11 mouse cellular contexts compared by ENCODE assay signal in genomic region chr4:46781109-46781508, GRCm38 (mm10).
DNase-seq lines count a peak whose midpoint lies in the region; ATAC-seq and TF ChIP-seq lines count a peak whose summit lies in the region.
"Had no signal": no experiment of that assay in that cellular context is flagged by ENCODE, and none has a peak within 500 bp of the region (broad histone marks: within the 10 kb centered on the region; RNA-seq: fewer than 3 reads in every experiment).

No protein-coding gene starts in this region.

- no peak overlapping the region for H3K9ac ChIP-seq in liver, embryonic 12.5 days
- H3K9ac ChIP-seq: hindbrain, embryonic 13.5 days; limb, embryonic 12.5 days had no signal

- H3K27ac ChIP-seq in liver, embryonic 12.5 days, result no peak overlapping the region
- H3K27ac ChIP-seq in small intestine, adult 2 months (ENCODE audit: insufficient read depth, low read depth, low read length), result no peak overlapping the region
- H3K27ac ChIP-seq: hindbrain, embryonic 13.5 days; limb, embryonic 12.5 days had no signal

- no peaks in the 10 kb centered on the region for H3K4me1 ChIP-seq in liver, embryonic 12.5 days
- no peaks in the 10 kb centered on the region for H3K4me1 ChIP-seq in small intestine, adult 2 months (ENCODE audit: control insufficient read depth, insufficient read depth, insufficient read length, low read length)
- H3K4me1 ChIP-seq: limb, embryonic 12.5 days had no signal

- TF ChIP-seq CTCF in brain, embryonic 14.5 days (IDR thresholded peaks at IDR 0.05; ENCODE audit: borderline replicate concordance, extremely low read depth, insufficient read depth, insufficient read length), result peak; percentile 46; the same call in 1 of the 2 replicates
- peak; percentile 32; the same call in 1 of the 2 replicates for TF ChIP-seq CTCF in small intestine, adult 2 months (IDR thresholded peaks at IDR 0.05; ENCODE audit: extremely low read depth, insufficient read length, insufficient replicate concordance, low read depth, low read length)

- TF ChIP-seq POLR2A in brain, embryonic 14.5 days (IDR thresholded peaks at IDR 0.05; ENCODE audit: borderline replicate concordance, extremely low read depth, insufficient read depth, insufficient read length, poor library complexity, severe bottlenecking), result no peak
- no peak for TF ChIP-seq POLR2A in small intestine, adult 2 months (IDR thresholded peaks at IDR 0.05; ENCODE audit: low read depth, low read length)

- H3K36me3 ChIP-seq in liver, embryonic 12.5 days, result no peaks in the 10 kb centered on the region
- no peaks in the 10 kb centered on the region for H3K36me3 ChIP-seq in small intestine, adult 2 months (ENCODE audit: control insufficient read depth, insufficient read depth, low read length)
- H3K36me3 ChIP-seq: hindbrain, embryonic 13.5 days; limb, embryonic 12.5 days had no signal

- 58% methylated on average over 6 of the region's 6 CpGs for WGBS in liver, embryonic 12.5 days (ENCODE audit: insufficient replicate concordance)
- 68% methylated on average over 6 of the region's 6 CpGs for WGBS in small intestine, adult 2 months

- no peak overlapping the region for H3K4me2 ChIP-seq in liver, embryonic 12.5 days
- H3K4me2 ChIP-seq: hindbrain, embryonic 13.5 days; limb, embryonic 12.5 days had no signal

- no peaks in the 10 kb centered on the region; the same call in 1 of the 2 replicates for H3K27me3 ChIP-seq in liver, embryonic 12.5 days (replicated peaks)
- H3K27me3 ChIP-seq in small intestine, adult 2 months (ENCODE audit: control insufficient read depth, insufficient read depth, low read length), result no peaks in the 10 kb centered on the region
- H3K27me3 ChIP-seq: hindbrain, embryonic 13.5 days; limb, embryonic 12.5 days had no signal

- DNase-seq in CD4-positive, CD25-positive, alpha-beta regulatory T cell, adult 2 months (ENCODE audit: low read depth, low spot score), result peak; percentile 30
- DNase-seq in liver, result peak; percentile 52
- DNase-seq in brain, embryonic 14.5 days (ENCODE audit: low read depth), result no peak
- no peak for DNase-seq in layer of hippocampus, adult 9-11 months
- no peak for DNase-seq in adrenal gland, adult 2 months
- DNase-seq: right cerebral cortex, adult 18-20 months had no signal

- H3K9me3 ChIP-seq in liver, embryonic 12.5 days (replicated peaks), result no peaks in the 10 kb centered on the region
- H3K9me3 ChIP-seq: hindbrain, embryonic 13.5 days had no signal

- H3K4me3 ChIP-seq in liver, embryonic 12.5 days, result no peak overlapping the region
- no peak overlapping the region for H3K4me3 ChIP-seq in small intestine, adult 2 months (ENCODE audit: low read depth, low read length)
- H3K4me3 ChIP-seq: hindbrain, embryonic 13.5 days; limb, embryonic 12.5 days had no signal

- ATAC-seq in CD4-positive, CD25-positive, alpha-beta regulatory T cell, adult 4 months, result no peak
- ATAC-seq in liver, embryonic 12.5 days, result no peak

Comparison
In these comparisons a context has a peak if more than half of its experiments do, and no peak if none do; other contexts are left out.
1. DNase-seq: peak in CD4-positive, CD25-positive, alpha-beta regulatory T cell, adult 2 months (single experiment) and liver (single experiment); none in brain, embryonic 14.5 days (single experiment), layer of hippocampus, adult 9-11 months (single experiment) and adrenal gland, adult 2 months (single experiment).